Mouse (Mus musculus): ENCODE data around the gene Polr3f. TPM values are rescaled to one million over a fixed set of nuclear protein-coding genes. Genes with fewer than 3 reads are reported as not detected.

The Polr3f gene
- 17.6 and 17.8 TPM in 2 replicates for polyA plus RNA-seq (2015; fragmentation: Nextera tagmentation; extraction: Ambion mirVana)

GRCm38 (mm10) chr2:144526981-144527820 is at the start of gene Polr3f, which contains the start of gene Dzank1:
Gene Polr3f, plus strand, starts transcription at chr2:144527718.
Gene Dzank1, minus strand, starts transcription at chr2:144527414.
- ATAC-seq (replicated peaks; ENCODE audit: insufficient number of reproducible peaks, insufficient read depth, low FRiP score, low read depth): peak; percentile 96
- peaks cover 16% of the 10 kb centered on the region for H3K27me3 ChIP-seq
- peak within 1 kb of the TSS; percentile 81 for H3K4me3 ChIP-seq
- H3K4me1 ChIP-seq (replicated peaks): peaks cover 14% of the 10 kb centered on the region
- peak within 1 kb of the TSS; percentile 73 for H3K4me2 ChIP-seq
- H3K36me3 ChIP-seq: peaks cover 19% of the 10 kb centered on the region
- peak within 1 kb of the TSS; percentile 82 for H3K9ac ChIP-seq
- peak within 1 kb of the TSS; percentile 86 for H3K27ac ChIP-seq
- WGBS: 1% methylated on average over 56 of the region's 56 CpGs
- no peaks in the 10 kb centered on the region for H3K9me3 ChIP-seq (replicated peaks)

- no peak for ATAC-seq (replicated peaks; ENCODE audit: insufficient number of reproducible peaks, insufficient read depth, low FRiP score, low read depth)
- Histone ChIP-seq H3K27me3 (no peaks in the 10 kb centered on the region), H3K9me3 (replicated peaks) (no peaks in the 10 kb centered on the region), H3K27ac (no peak overlapping the region), H3K36me3 (no peaks in the 10 kb centered on the region), H3K4me3 (no peak overlapping the region), H3K9ac (no peak overlapping the region), H3K4me2 (no peak overlapping the region), H3K4me1 (replicated peaks) (no peaks in the 10 kb centered on the region)
- WGBS: 82% methylated on average over 2 of the region's 2 CpGs
Measured at GRCm38 (mm10) chr2:144479421-144479820, 48.1 kb upstream of the Polr3f start.

- Histone ChIP-seq H3K4me2 (no peak overlapping the region), H3K27me3 (no peaks in the 10 kb centered on the region), H3K4me1 (replicated peaks) (no peaks in the 10 kb centered on the region), H3K9ac (no peak overlapping the region), H3K9me3 (replicated peaks) (no peaks in the 10 kb centered on the region), H3K4me3 (no peak overlapping the region), H3K27ac (no peak overlapping the region), H3K36me3 (no peaks in the 10 kb centered on the region)
- 52% methylated on average over 1 of the region's 1 CpGs for WGBS
- no peak for ATAC-seq (replicated peaks; ENCODE audit: insufficient number of reproducible peaks, insufficient read depth, low FRiP score, low read depth)
Measured at GRCm38 (mm10) chr2:144484084-144484483, 43.4 kb upstream of the Polr3f start.

- Histone ChIP-seq H3K9me3 (replicated peaks) (no peaks in the 10 kb centered on the region), H3K27ac (no peak overlapping the region), H3K4me1 (replicated peaks) (no peaks in the 10 kb centered on the region), H3K27me3 (no peaks in the 10 kb centered on the region), H3K36me3 (no peaks in the 10 kb centered on the region), H3K4me3 (no peak overlapping the region), H3K4me2 (no peak overlapping the region), H3K9ac (no peak overlapping the region)
- WGBS: 69% methylated on average over 7 of the region's 7 CpGs
- no peak for ATAC-seq (replicated peaks; ENCODE audit: insufficient number of reproducible peaks, insufficient read depth, low FRiP score, low read depth)
Measured at GRCm38 (mm10) chr2:144485439-144485838, 42.1 kb upstream of the Polr3f start.

- Histone ChIP-seq H3K27ac (no peak overlapping the region), H3K9me3 (replicated peaks) (no peaks in the 10 kb centered on the region), H3K27me3 (no peaks in the 10 kb centered on the region), H3K36me3 (no peaks in the 10 kb centered on the region), H3K4me3 (no peak overlapping the region), H3K4me2 (no peak overlapping the region), H3K4me1 (replicated peaks) (no peaks in the 10 kb centered on the region), H3K9ac (no peak overlapping the region)
- WGBS: 66% methylated on average over 6 of the region's 6 CpGs
- no peak for ATAC-seq (replicated peaks; ENCODE audit: insufficient number of reproducible peaks, insufficient read depth, low FRiP score, low read depth)
Measured at GRCm38 (mm10) chr2:144487476-144487875, 40.0 kb upstream of the Polr3f start.

GRCm38 (mm10) chr2:144489342-144489741 is 38.2 kb upstream of the Polr3f start:
- 83% methylated on average over 5 of the region's 5 CpGs for WGBS
- Histone ChIP-seq H3K9me3 (replicated peaks) (no peaks in the 10 kb centered on the region), H3K4me2 (no peak overlapping the region), H3K36me3 (no peaks in the 10 kb centered on the region), H3K27ac (no peak overlapping the region), H3K9ac (no peak overlapping the region), H3K27me3 (no peaks in the 10 kb centered on the region), H3K4me1 (replicated peaks) (no peaks in the 10 kb centered on the region), H3K4me3 (no peak overlapping the region)
- no peak for ATAC-seq (replicated peaks; ENCODE audit: insufficient number of reproducible peaks, insufficient read depth, low FRiP score, low read depth)

- Histone ChIP-seq H3K9ac (no peak overlapping the region), H3K36me3 (no peaks in the 10 kb centered on the region), H3K27me3 (no peaks in the 10 kb centered on the region), H3K27ac (no peak overlapping the region), H3K4me1 (replicated peaks) (no peaks in the 10 kb centered on the region), H3K4me2 (no peak overlapping the region), H3K4me3 (no peak overlapping the region), H3K9me3 (replicated peaks) (no peaks in the 10 kb centered on the region)
- ATAC-seq (replicated peaks; ENCODE audit: insufficient number of reproducible peaks, insufficient read depth, low FRiP score, low read depth): no peak
- 82% methylated on average over 6 of the region's 6 CpGs for WGBS
Measured at GRCm38 (mm10) chr2:144502134-144502533, 25.4 kb upstream of the Polr3f start.

GRCm38 (mm10) chr2:144514619-144515018 is 12.9 kb upstream of the Polr3f start:
- Histone ChIP-seq H3K4me1 (replicated peaks) (no peaks in the 10 kb centered on the region), H3K36me3 (no peaks in the 10 kb centered on the region), H3K27ac (no peak overlapping the region), H3K27me3 (no peaks in the 10 kb centered on the region), H3K9ac (no peak overlapping the region), H3K4me2 (no peak overlapping the region), H3K9me3 (replicated peaks) (no peaks in the 10 kb centered on the region), H3K4me3 (no peak overlapping the region)
- ATAC-seq (replicated peaks; ENCODE audit: insufficient number of reproducible peaks, insufficient read depth, low FRiP score, low read depth): no peak
- 79% methylated on average over 3 of the region's 3 CpGs for whole genome bisulfite sequencing

- Histone ChIP-seq H3K27ac (no peak overlapping the region), H3K9ac (no peak overlapping the region), H3K4me1 (replicated peaks) (no peaks in the 10 kb centered on the region), H3K36me3 (no peaks in the 10 kb centered on the region), H3K27me3 (0 out of 2 replicates have a peak, but pooled peaks cover under 1% of the 10 kb centered on the region), H3K9me3 (replicated peaks) (no peaks in the 10 kb centered on the region), H3K4me2 (no peak overlapping the region), H3K4me3 (no peak overlapping the region)
- ATAC-seq (replicated peaks; ENCODE audit: insufficient number of reproducible peaks, insufficient read depth, low FRiP score, low read depth): no peak
- WGBS: 63% methylated on average over 3 of the region's 3 CpGs
Measured at GRCm38 (mm10) chr2:144519772-144520171, 7.7 kb upstream of the Polr3f start.

GRCm38 (mm10) chr2:144525856-144526255 is 1.7 kb upstream of the Polr3f start:
- ATAC-seq (replicated peaks; ENCODE audit: insufficient number of reproducible peaks, insufficient read depth, low FRiP score, low read depth): no peak
- 57% methylated on average over 10 of the region's 10 CpGs for WGBS
- peaks cover 16% of the 10 kb centered on the region for H3K27me3 ChIP-seq

GRCm38 (mm10) chr2:144527821-144528174 is 280 bp downstream of the Polr3f start:
- 0% methylated on average over 25 of the region's 25 CpGs for WGBS
- H3K4me3 ChIP-seq: peak overlapping the region; percentile 81
- ATAC-seq (replicated peaks; ENCODE audit: insufficient number of reproducible peaks, insufficient read depth, low FRiP score, low read depth): peak; percentile 47
- H3K27me3 ChIP-seq: peaks cover 16% of the 10 kb centered on the region
- no peaks in the 10 kb centered on the region for H3K9me3 ChIP-seq (replicated peaks)
- peak overlapping the region; percentile 86 for H3K27ac ChIP-seq
- H3K36me3 ChIP-seq: peaks cover 22% of the 10 kb centered on the region
- peak overlapping the region; percentile 82 for H3K9ac ChIP-seq
- peaks cover 14% of the 10 kb centered on the region for H3K4me1 ChIP-seq (replicated peaks)
- peak overlapping the region; percentile 73 for H3K4me2 ChIP-seq

More at GRCm38 (mm10) chr2:144525856-144526255, 1.7 kb upstream of the Polr3f start:
- H3K4me3 ChIP-seq: no peak overlapping the region
- no peak overlapping the region for H3K4me2 ChIP-seq
- no peak overlapping the region for H3K27ac ChIP-seq
- H3K4me1 ChIP-seq (replicated peaks): peaks cover 14% of the 10 kb centered on the region
- H3K9ac ChIP-seq: no peak overlapping the region
- H3K36me3 ChIP-seq: peaks cover 9% of the 10 kb centered on the region; the same call in 1 of the 2 replicates
- no peaks in the 10 kb centered on the region for H3K9me3 ChIP-seq (replicated peaks)

- H3K27me3 ChIP-seq: no peaks in the 10 kb centered on the region
- H3K4me3 ChIP-seq: no peak overlapping the region
- H3K4me1 ChIP-seq (replicated peaks): no peaks in the 10 kb centered on the region
- H3K27ac ChIP-seq: no peak overlapping the region
- peaks cover 80% of the 10 kb centered on the region for H3K36me3 ChIP-seq
- H3K9ac ChIP-seq: no peak overlapping the region
- WGBS: 95% methylated on average over 7 of the region's 7 CpGs
- no peaks in the 10 kb centered on the region for H3K9me3 ChIP-seq (replicated peaks)
- H3K4me2 ChIP-seq: no peak overlapping the region
- ATAC-seq (replicated peaks; ENCODE audit: insufficient number of reproducible peaks, insufficient read depth, low FRiP score, low read depth): no peak
Measured at GRCm38 (mm10) chr2:144537123-144537522, 9.6 kb downstream of the Polr3f start.
